Mouse (Mus musculus) intestine, embryonic 16.5 days (tissue): ENCODE data around the gene Il17re. TPM values are rescaled to one million over a fixed set of nuclear protein-coding genes. Genes with fewer than 3 reads are reported as not detected.
A peak's percentile ranks its signal among the peaks of the same experiment; 100 is the strongest.

Source experiments
- ATAC-seq: fragments of 200-750 bp; cut with Nextera tagmentation; 2 replicates; pipeline ENCODE4 v1.8.0; 2017; ENCODE audit warnings: moderate TSS enrichment, moderate library complexity
- H3K27ac ChIP-seq: fragments of 300-500 bp; sonication (generic); 2 replicates; pipeline ENCODE4 v1.5.1; 2014; ENCODE audit warnings: mild to moderate bottlenecking, low read length
- H3K27me3 ChIP-seq: fragments of 300-500 bp; sonication (generic); replicated peaks from 2 replicates; pipeline ENCODE4 v1.6.1; 2014; ENCODE audit warnings: low read length, control low read depth, mixed read lengths; ENCODE audit not compliant: control insufficient read depth, insufficient read depth
- H3K36me3 ChIP-seq: fragments of 300-500 bp; sonication (generic); 2 replicates; pipeline ENCODE4 v1.6.1; 2014; ENCODE audit warnings: low read length, control low read depth; ENCODE audit not compliant: control insufficient read depth, insufficient read depth
- H3K4me1 ChIP-seq: fragments of 300-500 bp; sonication (generic); 2 replicates; pipeline ENCODE4 v1.6.1; 2014; ENCODE audit warnings: low read length, control low read depth, mixed read lengths; ENCODE audit not compliant: control insufficient read depth, insufficient read depth
- H3K4me2 ChIP-seq: fragments of 300-500 bp; sonication (generic); 2 replicates; pipeline ENCODE4 v1.6.1; 2014; ENCODE audit warnings: low read depth, low read length, control low read depth
- H3K4me3 ChIP-seq: fragments of 300-500 bp; sonication (generic); 2 replicates; pipeline ENCODE4 v1.5.1; 2014; ENCODE audit warnings: mild to moderate bottlenecking, low read length
- H3K9ac ChIP-seq: fragments of 300-500 bp; sonication (generic); 2 replicates; pipeline ENCODE4 v1.6.1; 2014; ENCODE audit warnings: low read depth, low read length
- H3K9me3 ChIP-seq: fragments of 300-500 bp; sonication (generic); 2 replicates; pipeline ENCODE4 v1.6.1; 2016; ENCODE audit warnings: low read length, control low read depth; ENCODE audit not compliant: control insufficient read depth
- WGBS: fragments of 180-500 bp; shearing (Covaris S2); extraction: QIAGEN DNeasy Blood & Tissue Kit; methylation state at CpG from one replicate; pipeline ENCODE4 v1.1.7; 2014; 5-methylcytosine and 5-hydroxymethylcytosine counted together
- polyA plus RNA-seq: library from polyadenylated mRNA; unstranded; fragments of >200 nt; fragmentation: Nextera tagmentation; extraction: Ambion mirVana; gene quantifications from 2 replicates; pipeline ENCODE4 v1.2.1, GENCODE M21; 2015

Gene Il17re
- polyA plus RNA-seq, result 7.7 and 9.5 TPM in 2 replicates

- Histone ChIP-seq H3K4me3 (peak within 1 kb of the TSS; percentile 27), H3K9me3 (no peaks in the 10 kb centered on the region), H3K27ac (no peak within 1 kb of the TSS), H3K4me1 (no peaks in the 10 kb centered on the region), H3K9ac (peak within 1 kb of the TSS; percentile 64), H3K36me3 (no peaks in the 10 kb centered on the region), H3K27me3 (no peaks in the 10 kb centered on the region), H3K4me2 (peak within 1 kb of the TSS; percentile 30)
- ATAC-seq, result no peak
- 54% methylated on average over 10 of the region's 10 CpGs for WGBS
Measured at GRCm38 (mm10) chr6:113457952-113458534, at the start of gene Il17re. Gene Il17re (plus strand): TSS chr6:113458484.

GRCm38 (mm10) chr6:113410001-113410400 lies 48.3 kb upstream of the Il17re start:
- Histone ChIP-seq H3K9ac (no peak overlapping the region), H3K36me3 (no peaks in the 10 kb centered on the region), H3K4me3 (no peak overlapping the region), H3K27me3 (no peaks in the 10 kb centered on the region), H3K27ac (no peak overlapping the region), H3K4me1 (0 out of 2 replicates have a peak, but pooled peaks cover 3% of the 10 kb centered on the region), H3K4me2 (no peak overlapping the region), H3K9me3 (no peaks in the 10 kb centered on the region)
- no peak for ATAC-seq
- WGBS, result 61% methylated on average over 1 of the region's 1 CpGs

GRCm38 (mm10) chr6:113416416-113416815 lies 41.9 kb upstream of the Il17re start:
- Histone ChIP-seq H3K9ac (no peak overlapping the region), H3K4me2 (no peak overlapping the region), H3K4me1 (peaks cover 10% of the 10 kb centered on the region), H3K27me3 (no peaks in the 10 kb centered on the region), H3K4me3 (no peak overlapping the region), H3K27ac (no peak overlapping the region), H3K36me3 (0 out of 2 replicates have a peak, but pooled peaks cover 3% of the 10 kb centered on the region), H3K9me3 (no peaks in the 10 kb centered on the region)
- no peak for ATAC-seq
- WGBS, result 79% methylated on average over 5 of the region's 5 CpGs

GRCm38 (mm10) chr6:113418441-113419198 lies 39.7 kb upstream of the Il17re start:
- H3K27me3 ChIP-seq, result no peaks in the 10 kb centered on the region
- 7% methylated on average over 16 of the region's 16 CpGs for WGBS

GRCm38 (mm10) chr6:113419199-113419587 lies 39.1 kb upstream of the Il17re start, which contains the start of gene Rpusd3:
Gene Rpusd3 (minus strand): TSS chr6:113419340.
- no peaks in the 10 kb centered on the region for H3K27me3 ChIP-seq
- H3K27ac ChIP-seq, result peak within 1 kb of the TSS; percentile 39
- 0 out of 2 replicates have a peak, but pooled peaks cover 3% of the 10 kb centered on the region for H3K36me3 ChIP-seq
- peak within 1 kb of the TSS; percentile 78 for H3K9ac ChIP-seq
- WGBS, result under 1% methylated on average over 25 of the region's 25 CpGs
- peak within 1 kb of the TSS; percentile 98 for H3K4me2 ChIP-seq
- H3K4me3 ChIP-seq, result peak within 1 kb of the TSS; percentile 72
- H3K9me3 ChIP-seq, result no peaks in the 10 kb centered on the region
- ATAC-seq, result peak; percentile 99
- H3K4me1 ChIP-seq, result peaks cover 10% of the 10 kb centered on the region

More at GRCm38 (mm10) chr6:113418441-113419198, 39.7 kb upstream of the Il17re start:
- Histone ChIP-seq H3K27ac (peak overlapping the region; percentile 39), H3K4me1 (peaks cover 10% of the 10 kb centered on the region), H3K4me2 (peak overlapping the region; percentile 98), H3K4me3 (peak overlapping the region; percentile 72), H3K9ac (peak overlapping the region; percentile 78), H3K36me3 (0 out of 2 replicates have a peak, but pooled peaks cover 3% of the 10 kb centered on the region), H3K9me3 (no peaks in the 10 kb centered on the region)
- ATAC-seq, result peak; percentile 67

GRCm38 (mm10) chr6:113423000-113423399 lies 35.3 kb upstream of the Il17re start:
- Histone ChIP-seq H3K4me1 (peaks cover 7% of the 10 kb centered on the region), H3K9ac (no peak overlapping the region), H3K9me3 (peaks cover 5% of the 10 kb centered on the region; the same call in 1 of the 2 replicates), H3K27me3 (no peaks in the 10 kb centered on the region), H3K4me2 (no peak overlapping the region), H3K27ac (no peak overlapping the region), H3K36me3 (0 out of 2 replicates have a peak, but pooled peaks cover 5% of the 10 kb centered on the region), H3K4me3 (no peak overlapping the region)
- ATAC-seq, result no peak
- 75% methylated on average over 4 of the region's 4 CpGs for WGBS

GRCm38 (mm10) chr6:113424187-113424586 lies 34.1 kb upstream of the Il17re start:
- ATAC-seq, result no peak
- peaks cover 5% of the 10 kb centered on the region; the same call in 1 of the 2 replicates for H3K9me3 ChIP-seq
- 75% methylated on average over 7 of the region's 7 CpGs for WGBS

GRCm38 (mm10) chr6:113426696-113427095 lies 31.6 kb upstream of the Il17re start:
- H3K9me3 ChIP-seq, result peaks cover 5% of the 10 kb centered on the region; the same call in 1 of the 2 replicates
- H3K36me3 ChIP-seq, result 0 out of 2 replicates have a peak, but pooled peaks cover 5% of the 10 kb centered on the region
- H3K4me3 ChIP-seq, result no peak overlapping the region
- no peak overlapping the region for H3K9ac ChIP-seq
- no peak for ATAC-seq
- no peak overlapping the region for H3K4me2 ChIP-seq
- H3K27ac ChIP-seq, result no peak overlapping the region
- no peaks in the 10 kb centered on the region for H3K27me3 ChIP-seq
- 91% methylated on average over 4 of the region's 4 CpGs for WGBS
- no peaks in the 10 kb centered on the region for H3K4me1 ChIP-seq

More at GRCm38 (mm10) chr6:113424187-113424586, 34.1 kb upstream of the Il17re start:
- Histone ChIP-seq H3K9ac (no peak overlapping the region), H3K27me3 (no peaks in the 10 kb centered on the region), H3K4me1 (no peaks in the 10 kb centered on the region), H3K27ac (no peak overlapping the region), H3K4me3 (no peak overlapping the region), H3K36me3 (0 out of 2 replicates have a peak, but pooled peaks cover 5% of the 10 kb centered on the region), H3K4me2 (no peak overlapping the region)

GRCm38 (mm10) chr6:113427397-113427796 lies 30.9 kb upstream of the Il17re start:
- Histone ChIP-seq H3K4me2 (no peak overlapping the region), H3K27ac (no peak overlapping the region), H3K4me1 (no peaks in the 10 kb centered on the region), H3K36me3 (0 out of 2 replicates have a peak, but pooled peaks cover 5% of the 10 kb centered on the region), H3K4me3 (no peak overlapping the region), H3K9me3 (peaks cover 5% of the 10 kb centered on the region; the same call in 1 of the 2 replicates), H3K9ac (no peak overlapping the region), H3K27me3 (no peaks in the 10 kb centered on the region)
- WGBS, result 59% methylated on average over 3 of the region's 3 CpGs
- no peak for ATAC-seq
